Mouse (Mus musculus) forebrain, embryonic 12.5 days (tissue): Measurements from ENCODE around the gene Olfr944. TPM values are rescaled to one million over a fixed set of nuclear protein-coding genes. Genes with fewer than 3 reads are reported as not detected.

Experiments
- ATAC-seq: fragments of 200-750 bp; cut with Nextera tagmentation; 2 replicates; pipeline ENCODE4 v1.8.0; 2017; ENCODE audit warnings: moderate TSS enrichment; ENCODE audit not compliant: low FRiP score
- H3K27ac ChIP-seq: fragments of 300-500 bp; sonication (generic); 2 replicates; pipeline ENCODE4 v1.5.1; 2016; ENCODE audit warnings: mild to moderate bottlenecking
- H3K27me3 ChIP-seq: fragments of 300-500 bp; sonication (generic); 2 replicates; pipeline ENCODE4 v1.6.1; 2016; ENCODE audit warnings: mild to moderate bottlenecking
- H3K36me3 ChIP-seq: fragments of 300-500 bp; sonication (generic); replicated peaks from 2 replicates; pipeline ENCODE4 v1.6.1; 2016; ENCODE audit warnings: mild to moderate bottlenecking
- H3K4me1 ChIP-seq: fragments of 300-500 bp; sonication (generic); 2 replicates; pipeline ENCODE4 v1.6.1; 2016
- H3K4me2 ChIP-seq: fragments of 300-500 bp; sonication (generic); 2 replicates; pipeline ENCODE4 v1.6.1; 2016; ENCODE audit warnings: mild to moderate bottlenecking, moderate library complexity
- H3K4me3 ChIP-seq: fragments of 300-500 bp; sonication (generic); replicated peaks from 2 replicates; pipeline ENCODE4 v1.5.1; 2016; ENCODE audit warnings: mild to moderate bottlenecking
- H3K9ac ChIP-seq: fragments of 300-500 bp; sonication (generic); 2 replicates; pipeline ENCODE4 v1.6.1; 2016; ENCODE audit warnings: mild to moderate bottlenecking
- H3K9me3 ChIP-seq: fragments of 300-500 bp; sonication (generic); 2 replicates; pipeline ENCODE4 v1.6.1; 2016
- WGBS: fragments of 180-500 bp; shearing (Covaris S2); methylation state at CpG from one replicate; pipeline ENCODE4 v1.1.7; 2016; 5-methylcytosine and 5-hydroxymethylcytosine counted together
- polyA plus RNA-seq: library from polyadenylated mRNA; unstranded; fragments of >200 nt; fragmentation: Nextera tagmentation; extraction: Ambion mirVana; gene quantifications from 2 replicates; pipeline ENCODE4 v1.2.1, GENCODE M21; 2016

The Olfr944 gene
- polyA plus RNA-seq: not detected in 2 replicates

GRCm38 (mm10) chr9:39201620-39202019, at the start of gene Olfr944:
Gene Olfr944, plus strand, starts transcription at chr9:39201920.
- Histone ChIP-seq H3K4me2 (no peak within 1 kb of the TSS), H3K4me1 (no peaks in the 10 kb centered on the region), H3K36me3 (no peaks in the 10 kb centered on the region), H3K9ac (no peak within 1 kb of the TSS), H3K4me3 (no peak within 1 kb of the TSS), H3K9me3 (no peaks in the 10 kb centered on the region), H3K27ac (no peak within 1 kb of the TSS), H3K27me3 (no peaks in the 10 kb centered on the region)
- no peak for ATAC-seq

- Histone ChIP-seq H3K4me3 (no peak overlapping the region), H3K27ac (no peak overlapping the region), H3K9ac (no peak overlapping the region), H3K4me2 (no peak overlapping the region), H3K36me3 (no peaks in the 10 kb centered on the region), H3K9me3 (no peaks in the 10 kb centered on the region), H3K4me1 (no peaks in the 10 kb centered on the region), H3K27me3 (no peaks in the 10 kb centered on the region)
- ATAC-seq: no peak
- WGBS: 50% methylated on average over 1 of the region's 1 CpGs
Observed at GRCm38 (mm10) chr9:39152401-39152800, 49.3 kb upstream of the Olfr944 start.

DNA sequence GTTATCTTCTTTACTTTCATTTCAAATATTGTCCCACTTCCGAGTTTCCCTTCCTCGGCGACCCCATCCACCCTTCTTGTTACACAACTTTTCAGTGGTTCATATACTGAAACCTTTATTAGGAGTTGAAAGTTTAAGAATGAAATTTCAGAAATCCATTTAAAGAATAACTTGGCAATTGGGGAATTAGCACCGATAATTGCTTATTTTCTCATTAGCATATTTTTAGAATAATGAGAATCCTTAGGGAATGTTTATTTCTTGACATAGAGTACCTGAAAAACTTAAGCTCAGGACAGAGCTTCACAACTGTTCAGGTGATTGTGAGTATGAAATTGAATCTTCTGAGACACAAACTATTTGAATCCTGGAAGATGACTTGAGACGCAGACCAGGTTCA, 35.7 kb upstream of the Olfr944 start, which contains the start of gene Olfr943:
Gene Olfr943, plus strand, starts transcription at position 301 of the 400 bp plus-strand sequence.
- 0 out of 2 replicates have a peak, but pooled peaks cover 4% of the 10 kb centered on the region for H3K9me3 ChIP-seq
- WGBS: 91% methylated on average over 5 of the region's 5 CpGs
- no peaks in the 10 kb centered on the region for H3K27me3 ChIP-seq
- no peak within 1 kb of the TSS for H3K4me3 ChIP-seq
- H3K4me2 ChIP-seq: no peak within 1 kb of the TSS
- H3K27ac ChIP-seq: no peak within 1 kb of the TSS
- ATAC-seq: no peak
- H3K9ac ChIP-seq: no peak within 1 kb of the TSS
- no peaks in the 10 kb centered on the region for H3K36me3 ChIP-seq
- H3K4me1 ChIP-seq: no peaks in the 10 kb centered on the region

DNA sequence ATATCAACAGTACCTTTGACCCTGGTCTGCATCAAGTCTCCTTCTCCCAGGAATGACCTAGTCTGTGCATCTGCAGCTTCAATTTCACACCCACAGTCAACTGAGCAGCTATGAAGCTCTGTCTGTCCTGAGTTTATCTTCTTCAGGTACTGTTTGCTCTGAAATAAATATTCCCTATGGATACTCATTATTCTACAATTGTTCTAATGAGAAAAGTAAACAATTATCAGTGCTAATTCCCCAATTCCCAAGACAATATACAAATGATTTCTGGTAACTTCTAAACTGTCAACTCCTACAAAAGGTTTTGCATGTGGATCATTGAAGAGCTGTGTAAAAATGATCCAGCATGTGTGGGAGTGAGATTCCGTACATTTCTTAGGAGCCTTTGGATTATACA, 48.2 kb downstream of the Olfr944 start, which contains the start of gene Olfr1537:
Gene Olfr1537, minus strand, starts transcription at position 101 of the 400 bp plus-strand sequence.
- Histone ChIP-seq H3K9me3 (no peaks in the 10 kb centered on the region), H3K36me3 (no peaks in the 10 kb centered on the region), H3K27me3 (no peaks in the 10 kb centered on the region), H3K4me3 (no peak within 1 kb of the TSS), H3K4me1 (no peaks in the 10 kb centered on the region), H3K9ac (no peak within 1 kb of the TSS), H3K4me2 (no peak within 1 kb of the TSS), H3K27ac (no peak within 1 kb of the TSS)
- ATAC-seq: no peak
- 61% methylated on average over 1 of the region's 1 CpGs for WGBS

Other genes with a start within 250 kb of the Olfr944 start
- gene Olfr933, start 229.6 kb upstream of the Olfr944 start, polyA plus RNA-seq: not detected in 2 replicates
- gene Olfr934, start 213.6 kb upstream of the Olfr944 start, polyA plus RNA-seq: not detected in 2 replicates
- gene Olfr935, start 202.2 kb upstream of the Olfr944 start, polyA plus RNA-seq: not detected in 2 replicates
- gene Olfr146, start 178.5 kb upstream of the Olfr944 start, polyA plus RNA-seq: not detected in 2 replicates
- not detected in 2 replicates for gene Olfr937, start 137.0 kb upstream of the Olfr944 start, polyA plus RNA-seq
- gene Olfr938, start 123.0 kb upstream of the Olfr944 start, polyA plus RNA-seq: not detected in 2 replicates
- gene Olfr27, start 73.8 kb upstream of the Olfr944 start, polyA plus RNA-seq: not detected in 2 replicates
- not detected in 2 replicates for gene Olfr943, start 35.6 kb upstream of the Olfr944 start, polyA plus RNA-seq
- gene Olfr1537, start 48.1 kb downstream of the Olfr944 start, polyA plus RNA-seq: not detected in 2 replicates
- not detected in 2 replicates for gene Olfr945, start 74.9 kb downstream of the Olfr944 start, polyA plus RNA-seq
- gene Olfr948, start 124.1 kb downstream of the Olfr944 start, polyA plus RNA-seq: not detected in 2 replicates
- not detected in 2 replicates for gene Olfr951, start 185.5 kb downstream of the Olfr944 start, polyA plus RNA-seq
- gene Olfr952, start 225.2 kb downstream of the Olfr944 start, polyA plus RNA-seq: not detected in 2 replicates